Mouse (Mus musculus) MN1 (cell line): ENCODE measurements around the gene Gm49369.
"Not testable (repeated sequence)": the region's sequence is repeated elsewhere in the genome, so short reads cannot be mapped to it uniquely, and the experiment has no call there.

Source experiments
- DNase-seq: peaks from one replicate; pipeline ENCODE4 v3.0.0-alpha.2; 2016; ENCODE audit warnings: low spot score

Gene Gm49369

GRCm38 (mm10) chr7:142328507-142328906, 54.0 kb downstream of the Gm49369 start:
- DNase-seq: no peak

GRCm38 (mm10) chr7:142326714-142327445, 55.6 kb downstream of the Gm49369 start:
- DNase-seq: no peak

DNA sequence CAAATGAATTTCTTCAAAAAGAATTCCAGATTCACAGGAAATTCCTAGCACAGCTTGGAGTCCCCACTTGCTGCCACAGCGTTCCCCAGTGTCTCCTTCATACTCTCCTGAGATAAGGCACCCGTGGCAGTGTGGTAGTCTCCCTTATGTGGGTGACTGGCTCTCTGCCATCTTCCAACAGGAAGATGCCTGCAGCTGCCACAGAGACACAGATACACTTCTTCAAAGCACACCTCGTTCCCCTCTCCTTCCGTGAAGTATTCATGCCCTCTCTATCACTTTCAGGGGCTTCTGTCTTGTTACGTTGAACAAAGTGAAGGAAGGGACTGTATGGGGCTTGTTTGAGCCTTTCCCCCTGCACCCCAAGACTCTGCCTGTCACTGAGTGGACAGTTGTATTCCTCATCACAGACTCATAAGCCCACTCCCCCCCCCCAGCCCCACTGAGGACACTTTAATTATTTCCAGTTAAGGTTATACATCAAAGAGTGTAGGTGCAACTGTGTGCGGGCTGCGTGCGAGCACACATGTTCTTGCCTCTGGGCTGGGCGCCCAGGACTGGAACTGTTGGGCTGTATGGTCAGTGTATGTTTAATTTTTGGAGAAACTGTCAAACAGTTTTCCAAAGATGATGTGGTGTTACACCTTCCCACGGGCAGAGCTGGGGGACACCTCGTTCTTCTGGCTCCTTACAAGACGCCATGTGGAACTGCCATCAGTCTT, 58.9 kb downstream of the Gm49369 start:
- DNase-seq: no peak

GRCm38 (mm10) chr7:142322641-142323040, 59.8 kb downstream of the Gm49369 start:
- DNase-seq: no peak

DNA sequence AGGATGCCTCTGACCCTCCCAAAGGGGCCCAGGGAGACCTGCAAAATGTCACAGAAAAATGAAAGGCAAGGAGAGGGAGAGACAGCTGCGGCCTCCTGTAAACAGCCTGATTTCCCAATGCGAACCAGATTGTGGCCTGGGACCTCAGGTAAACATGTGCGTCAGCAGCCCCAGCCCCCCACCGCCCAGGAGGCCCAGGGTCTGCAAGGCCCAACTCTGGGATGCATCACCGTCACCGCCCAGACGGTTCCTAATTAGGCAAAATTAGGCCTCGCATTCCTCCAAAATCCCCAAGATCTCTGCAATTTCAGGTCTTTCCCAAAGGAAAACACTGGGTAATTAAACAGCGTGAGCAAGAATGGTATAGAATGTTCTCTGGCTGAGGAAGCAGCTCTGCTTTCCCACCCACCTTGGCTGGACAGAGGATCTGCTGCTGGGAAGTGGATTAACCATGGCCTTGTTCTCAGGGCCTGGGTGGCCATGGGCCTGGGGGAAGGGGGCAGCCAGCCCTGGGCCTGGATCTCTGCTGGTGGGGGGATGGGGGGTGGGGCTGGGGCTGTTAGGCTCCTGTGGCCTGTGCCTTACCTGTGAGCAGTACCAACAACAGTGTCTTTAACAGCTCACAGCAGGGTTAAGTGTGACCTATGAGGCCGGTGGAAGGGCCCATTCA, 60.7 kb downstream of the Gm49369 start:
- not testable (repeated sequence) for DNase-seq
